Mouse (Mus musculus): ENCODE measurements around the gene Yaf2.

GRCm38 (mm10) chr15:93336658-93336924 is 144 bp downstream of the Yaf2 start:
- TF ChIP-seq POLR2A (IDR thresholded peaks at IDR 0.05; ENCODE audit: borderline replicate concordance, control insufficient read depth, low read depth, low read length) (no peak), CTCF (IDR thresholded peaks at IDR 0.05; ENCODE audit: control insufficient read depth, insufficient read depth, low read length) (no peak)
